Mouse (Mus musculus) thymus, postnatal 4 days (tissue): ENCODE data around the gene Bnip1.

Experiments
- DNase-seq: peaks from one replicate; pipeline ENCODE4 v3.0.0; 2021

Gene Bnip1

DNA sequence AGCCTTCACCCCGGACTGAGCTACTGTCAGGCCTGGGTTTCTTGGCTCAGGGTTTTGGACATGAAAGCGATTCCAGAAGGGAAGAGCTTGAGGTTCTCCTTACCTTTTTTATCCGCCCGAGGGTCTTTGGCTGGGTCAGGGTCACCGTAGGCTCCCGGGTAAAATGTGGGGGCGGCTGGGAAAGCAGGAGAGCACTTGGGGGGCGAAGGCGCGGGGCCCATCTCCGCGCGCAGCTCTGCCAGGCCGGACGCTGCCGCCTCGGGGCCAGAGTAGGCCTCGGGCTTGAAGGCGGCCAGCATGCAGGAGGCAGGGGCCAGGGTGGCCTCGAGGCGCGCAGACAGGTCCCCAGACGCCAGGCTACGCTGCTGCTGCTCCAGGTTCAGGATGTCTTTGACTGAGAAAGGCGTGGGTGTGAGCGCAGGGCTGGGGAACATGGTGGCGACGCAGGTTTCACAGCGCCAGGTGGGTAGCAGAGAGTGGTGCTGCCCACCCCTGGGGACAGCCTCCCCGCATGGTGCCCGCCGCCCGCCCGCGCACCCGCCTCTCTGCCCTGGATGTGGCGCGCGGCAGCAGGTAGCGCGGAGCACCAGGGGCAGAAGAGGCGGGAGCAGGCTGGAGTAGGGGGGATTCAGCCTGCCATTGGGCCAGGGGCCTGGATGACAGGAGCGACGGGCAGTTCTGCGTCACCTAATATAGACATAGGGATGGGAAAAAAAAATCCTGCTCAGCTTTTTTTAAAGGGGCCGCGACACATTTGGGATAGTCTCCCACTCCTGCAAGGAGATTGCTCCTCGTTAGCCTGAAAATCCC, 60.3 kb downstream of the Bnip1 start:
- DNase-seq: no peak

DNA sequence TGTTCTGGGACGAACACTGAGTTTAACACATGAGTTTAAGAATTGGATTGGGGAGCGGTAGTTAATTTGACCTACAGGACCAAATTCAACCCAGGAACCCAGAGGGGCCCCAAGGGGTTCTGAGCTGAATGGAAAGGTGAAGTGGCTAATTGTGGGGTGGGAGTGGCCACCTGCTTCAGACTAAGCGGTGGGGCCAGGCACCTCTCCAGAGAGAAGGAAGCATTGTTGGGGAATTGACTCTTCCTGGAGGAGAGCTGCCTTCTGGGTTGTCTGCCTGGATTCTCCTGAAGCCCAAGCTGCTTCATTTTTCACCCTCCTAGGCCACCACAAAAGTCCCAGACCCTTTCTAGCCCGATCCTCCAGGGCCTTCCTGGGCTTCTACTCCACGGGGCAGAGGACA, 61.1 kb downstream of the Bnip1 start:
- DNase-seq: no peak
